Comparison of ENCODE assay signal across 18 mouse cellular contexts in the genomic region with DNA sequence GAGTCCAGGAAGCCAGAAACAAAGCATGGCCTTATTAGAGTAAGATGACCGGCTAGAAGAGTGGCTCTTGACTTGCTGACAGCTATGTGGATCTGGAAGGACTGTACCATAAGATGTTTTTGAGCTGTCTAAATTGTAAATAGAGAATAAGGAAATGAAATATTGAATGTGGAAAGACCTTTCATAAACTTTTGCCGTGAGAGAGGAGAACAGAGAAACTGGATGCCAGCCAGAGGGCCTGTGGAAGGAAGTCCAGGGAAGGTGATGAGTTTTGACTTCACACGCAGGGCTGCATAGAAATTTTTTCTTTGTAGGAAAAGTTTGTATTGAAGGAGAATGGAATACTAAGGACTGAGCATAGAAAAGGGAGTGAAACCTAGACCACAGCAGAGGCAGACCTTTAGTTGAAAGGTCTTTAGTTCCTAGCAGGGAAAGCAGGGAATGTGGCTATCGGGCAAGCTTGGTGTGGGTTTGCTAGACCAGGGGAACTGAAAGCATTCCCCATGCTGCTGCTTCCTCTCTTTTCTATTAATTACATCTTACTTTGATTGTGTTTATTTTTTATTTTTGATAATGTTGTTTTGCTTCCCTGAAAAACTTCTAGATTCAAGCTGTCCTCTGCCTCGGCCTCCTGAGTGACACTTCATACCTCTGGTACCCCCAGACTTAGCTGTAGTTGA. TPM values are rescaled to one million over a fixed set of nuclear protein-coding genes. Genes with fewer than 3 reads are reported as not detected.
DNase-seq lines count a peak whose midpoint lies in the region; ATAC-seq and TF ChIP-seq lines count a peak whose summit lies in the region.
"Had no signal": no experiment of that assay in that cellular context is flagged by ENCODE, and none has a peak within 500 bp of the region (broad histone marks: within the 10 kb centered on the region; RNA-seq: fewer than 3 reads in every experiment).

No protein-coding gene starts in this region.

- no peaks in the 10 kb centered on the region for H3K36me3 ChIP-seq in kidney, adult 2 months (ENCODE audit: control insufficient read depth, insufficient read depth, low read length)
- no peaks in the 10 kb centered on the region for H3K36me3 ChIP-seq in lung, postnatal 0 days (ENCODE audit: insufficient read depth, low read length)
- no peaks in the 10 kb centered on the region for H3K36me3 ChIP-seq in hindbrain, embryonic 10.5 days
- H3K36me3 ChIP-seq: hindbrain, embryonic 12.5 days; limb, embryonic 13.5 days; midbrain, embryonic 12.5 days; neural tube, embryonic 13.5 days had no signal

- no peak for TF ChIP-seq EP300 in lung, postnatal 0 days (IDR thresholded peaks at IDR 0.05)

- WGBS in kidney, adult 2 months, result 59% methylated on average over 5 of the region's 5 CpGs
- WGBS in lung, postnatal 0 days, result 46% methylated on average over 5 of the region's 5 CpGs
- WGBS in hindbrain, embryonic 10.5 days, result 90% methylated on average over 5 of the region's 5 CpGs

- H3K4me3 ChIP-seq in kidney, adult 2 months (ENCODE audit: insufficient read depth, low read depth, low read length), result no peak overlapping the region
- no peak overlapping the region for H3K4me3 ChIP-seq in lung, postnatal 0 days (ENCODE audit: low read depth, low read length)
- H3K4me3 ChIP-seq in hindbrain, embryonic 10.5 days, result no peak overlapping the region
- H3K4me3 ChIP-seq: erythroblast, embryonic 14.5 days; hindbrain, embryonic 12.5 days; limb, embryonic 13.5 days; midbrain, embryonic 12.5 days; neural tube, embryonic 13.5 days had no signal

- DNase-seq in gastrocnemius, postnatal 10 days, result peak; percentile 4
- no peak for DNase-seq in gastrocnemius, adult 18-20 months (ENCODE audit: low spot score)
- DNase-seq in kidney, adult 2 months, result peak; percentile 14
- DNase-seq in kidney, adult 9 months, result no peak
- DNase-seq in lung, postnatal 0 days (ENCODE audit: low spot score), result peak; percentile 21
- DNase-seq in lung, postnatal 4 days, result no peak
- DNase-seq in hindbrain, embryonic 10.5 days (ENCODE audit: low spot score), result no peak
- DNase-seq: cerebellum, adult 11 months; right cerebral cortex, postnatal 25 days; thymus, postnatal 14 days had no signal

- no peak for TF ChIP-seq CTCF in kidney, adult 2 months (conservative IDR thresholded peaks at IDR 0.05; ENCODE audit: insufficient read depth, insufficient read length, low read depth, low read length)
- no peak for TF ChIP-seq CTCF in lung, postnatal 0 days (IDR thresholded peaks at IDR 0.05)

- no peak for ATAC-seq in lung, postnatal 0 days
- no peak for ATAC-seq in megakaryocyte-erythroid progenitor cell, adult 5-6 weeks (replicated peaks; ENCODE audit: low FRiP score, low TSS enrichment, poor library complexity, severe bottlenecking)
- ATAC-seq: forebrain, embryonic 14.5 days; inflammation-experienced regulatory T-cells, adult 6 months had no signal

- no peak overlapping the region for H3K4me2 ChIP-seq in lung, postnatal 0 days (replicated peaks; ENCODE audit: low read depth, low read length)
- H3K4me2 ChIP-seq: hindbrain, embryonic 12.5 days; limb, embryonic 13.5 days; midbrain, embryonic 12.5 days; neural tube, embryonic 13.5 days had no signal

- H3K27me3 ChIP-seq in kidney, adult 2 months (replicated peaks; ENCODE audit: control insufficient read depth, insufficient read depth, low read length), result no peaks in the 10 kb centered on the region
- no peaks in the 10 kb centered on the region for H3K27me3 ChIP-seq in lung, postnatal 0 days (replicated peaks; ENCODE audit: insufficient read depth, low read length)
- no peaks in the 10 kb centered on the region for H3K27me3 ChIP-seq in hindbrain, embryonic 10.5 days (ENCODE audit: insufficient read depth, poor library complexity, severe bottlenecking)
- H3K27me3 ChIP-seq: hindbrain, embryonic 12.5 days; limb, embryonic 13.5 days; midbrain, embryonic 12.5 days; neural tube, embryonic 13.5 days had no signal

- no peak for TF ChIP-seq POLR2A in kidney, adult 2 months (IDR thresholded peaks at IDR 0.05; ENCODE audit: low read depth, low read length)

- H3K27ac ChIP-seq in kidney, adult 2 months (ENCODE audit: insufficient read depth, low read depth, low read length), result no peak overlapping the region
- H3K27ac ChIP-seq in lung, postnatal 0 days (ENCODE audit: low read length), result no peak overlapping the region
- H3K27ac ChIP-seq in hindbrain, embryonic 10.5 days, result no peak overlapping the region
- H3K27ac ChIP-seq: hindbrain, embryonic 12.5 days; limb, embryonic 13.5 days; midbrain, embryonic 12.5 days; neural tube, embryonic 13.5 days had no signal

- H3K9me3 ChIP-seq in lung, postnatal 0 days (ENCODE audit: low read length), result no peaks in the 10 kb centered on the region
- H3K9me3 ChIP-seq in hindbrain, embryonic 10.5 days, result no peaks in the 10 kb centered on the region
- H3K9me3 ChIP-seq: hindbrain, embryonic 12.5 days; limb, embryonic 13.5 days; midbrain, embryonic 12.5 days; neural tube, embryonic 13.5 days had no signal

- no peak overlapping the region for H3K9ac ChIP-seq in lung, postnatal 0 days (replicated peaks; ENCODE audit: low read depth)
- H3K9ac ChIP-seq: hindbrain, embryonic 12.5 days; limb, embryonic 13.5 days; midbrain, embryonic 12.5 days; neural tube, embryonic 13.5 days had no signal

- H3K4me1 ChIP-seq in kidney, adult 2 months (ENCODE audit: control insufficient read depth, insufficient read depth, low read length), result peaks cover 9% of the 10 kb centered on the region
- peaks cover 3% of the 10 kb centered on the region; the same call in 1 of the 2 replicates for H3K4me1 ChIP-seq in lung, postnatal 0 days (ENCODE audit: insufficient read depth, low read depth, low read length)
- no peaks in the 10 kb centered on the region for H3K4me1 ChIP-seq in hindbrain, embryonic 10.5 days (replicated peaks)
- H3K4me1 ChIP-seq: hindbrain, embryonic 12.5 days; midbrain, embryonic 12.5 days had no signal

RNA-seq across cellular contexts. Expression of gene Dop1a, which starts 11.6 kb away (rescaled TPM):
- total RNA-seq in gastrocnemius, postnatal 10 days (2021), result 10 to 100 TPM; 12.5 to 19.5 TPM
- 10 to 100 TPM in 1 of 2 experiments, 1 to 10 TPM in 1; 9.8 to 10.3 TPM for total RNA-seq in gastrocnemius, adult 18-20 months (2021)
- 9.0 and 9.4 TPM in 2 replicates for polyA plus RNA-seq in kidney, adult 2 months (2012; rRNA removed)
- 12.5 and 14.2 TPM in 2 replicates for polyA plus RNA-seq in lung, postnatal 0 days (2015; fragmentation: Nextera tagmentation; extraction: Ambion mirVana)
- polyA plus RNA-seq in hindbrain, embryonic 10.5 days (2016; fragmentation: Nextera tagmentation; extraction: Ambion mirVana), result 9.9 and 10.3 TPM in 2 replicates
- total RNA-seq in megakaryocyte-erythroid progenitor cell, adult 5-6 weeks (2014; fragmentation: Nextera tagmentation), result 39.6 and 54.6 TPM in 2 replicates
- total RNA-seq in megakaryocyte-erythroid progenitor cell, adult 5-6 weeks (2017), result 24.3 and 29.9 TPM in 2 replicates

RNA-seq across cellular contexts. Expression of gene Ube2cbp, which starts 13.8 kb away (rescaled TPM):
- 1 to 10 TPM; 3.4 to 4.3 TPM for total RNA-seq in gastrocnemius, postnatal 10 days (2021)
- total RNA-seq in gastrocnemius, adult 18-20 months (2021), result 1 to 10 TPM; 4.3 to 4.5 TPM
- 1.3 and 1.4 TPM in 2 replicates for polyA plus RNA-seq in kidney, adult 2 months (2012; rRNA removed)
- 0.58 and 1.4 TPM in 2 replicates for polyA plus RNA-seq in lung, postnatal 0 days (2015; fragmentation: Nextera tagmentation; extraction: Ambion mirVana)
- polyA plus RNA-seq in hindbrain, embryonic 10.5 days (2016; fragmentation: Nextera tagmentation; extraction: Ambion mirVana), result 7.3 and 8.8 TPM in 2 replicates
- 6.2 and 9.8 TPM in 2 replicates for total RNA-seq in megakaryocyte-erythroid progenitor cell, adult 5-6 weeks (2014; fragmentation: Nextera tagmentation)
- 5.0 and 5.9 TPM in 2 replicates for total RNA-seq in megakaryocyte-erythroid progenitor cell, adult 5-6 weeks (2017)
- polyA plus RNA-seq: erythroblast, embryonic 14.5 days had no signal

Comparison
In these comparisons a context has a peak if more than half of its experiments do, and no peak if none do; other contexts are left out.
1. DNase-seq: peak in gastrocnemius, postnatal 10 days (single experiment), kidney, adult 2 months (single experiment) and lung, postnatal 0 days (single experiment); none in gastrocnemius, adult 18-20 months (single experiment), kidney, adult 9 months (single experiment), lung, postnatal 4 days (0 of 2) and hindbrain, embryonic 10.5 days (single experiment).